Mouse (Mus musculus): ENCODE data around the gene Trappc2l.

GRCm38 (mm10) chr8:122564363-122565352 is 46.8 kb upstream of the Trappc2l start:
- no peak for TF ChIP-seq CTCF (IDR thresholded peaks at IDR 0.05; ENCODE audit: control insufficient read depth, insufficient read depth, insufficient read length)
- TF ChIP-seq USF1 (IDR thresholded peaks at IDR 0.05; ENCODE audit: low read depth), result no peak
- TF ChIP-seq FOSL1 (IDR thresholded peaks at IDR 0.05; ENCODE audit: insufficient read depth, low read length, poor library complexity, severe bottlenecking), result no peak
- TF ChIP-seq CEBPB (IDR thresholded peaks at IDR 0.05; ENCODE audit: low read depth), result no peak

Data from C2C12 (cell line).